Mouse (Mus musculus) ES-E14 (cell line): Measurements from ENCODE around the gene Abraxas2. TPM values are rescaled to one million over a fixed set of nuclear protein-coding genes. Genes with fewer than 3 reads are reported as not detected.

ENCODE experiments used
- DNase-seq: peaks from one replicate; pipeline ENCODE4 v3.0.0-alpha.2; 2013; ENCODE audit warnings: low read depth, low spot score
- H3K27ac ChIP-seq: 2 replicates; pipeline ENCODE4 v1.5.1; 2012; ENCODE audit warnings: low read depth, mild to moderate bottlenecking, low read length, moderate library complexity, mixed read lengths; ENCODE audit not compliant: poor library complexity, insufficient read depth, severe bottlenecking
- H3K36me3 ChIP-seq: 2 replicates; pipeline ENCODE4 v1.6.1; 2012; ENCODE audit warnings: mild to moderate bottlenecking, low read length, moderate library complexity, mixed read lengths; ENCODE audit not compliant: control insufficient read depth, poor library complexity, insufficient read depth, severe bottlenecking
- H3K4me1 ChIP-seq, 2 experiments: fragments of 150-350 bp in 1 of 2; sonication (generic) in 1 of 2; 2 replicates each; pipeline ENCODE4 v1.6.1; 2012; ENCODE audit warnings: low read length in 2 of 2, mild to moderate bottlenecking in 1 of 2, mixed read lengths in 1 of 2; ENCODE audit not compliant: control insufficient read depth in 2 of 2, insufficient read depth in 2 of 2, poor library complexity in 1 of 2
- H3K4me3 ChIP-seq, 2 experiments: fragments of 150-350 bp in 1 of 2; sonication (generic) in 1 of 2; 2 replicates each; pipeline ENCODE4 v1.5.1; 2012; ENCODE audit warnings: low read length in 2 of 2, low read depth in 1 of 2, mild to moderate bottlenecking in 1 of 2, mixed read lengths in 1 of 2; ENCODE audit not compliant: insufficient read depth in 1 of 2, poor library complexity in 1 of 2, severe bottlenecking in 1 of 2
- H3K9ac ChIP-seq: 2 replicates; pipeline ENCODE4 v1.6.1; 2012; ENCODE audit warnings: low read depth, mild to moderate bottlenecking, low read length, mixed read lengths; ENCODE audit not compliant: poor library complexity, insufficient read depth, severe bottlenecking
- H3K9me3 ChIP-seq: fragments of 150-350 bp; sonication (generic); 2 replicates; pipeline ENCODE4 v1.6.1; 2012; ENCODE audit warnings: low read depth, mild to moderate bottlenecking, low read length; ENCODE audit not compliant: control insufficient read depth, insufficient read depth
- CHD2 ChIP-seq: IDR thresholded peaks from 2 replicates; pipeline ENCODE4 v1.6.1; 2014; ENCODE audit warnings: mild to moderate bottlenecking, low read depth, low read length, inconsistent platforms
- HCFC1 ChIP-seq: IDR thresholded peaks from 2 replicates; pipeline ENCODE4 v1.6.1; 2012; ENCODE audit warnings: low read length, inconsistent platforms, borderline replicate concordance; ENCODE audit not compliant: insufficient read depth
- MAFK ChIP-seq: IDR thresholded peaks from 2 replicates; pipeline ENCODE4 v1.6.1; 2014; ENCODE audit warnings: mild to moderate bottlenecking, low read depth, low read length, inconsistent platforms; ENCODE audit not compliant: insufficient read depth
- ZC3H11A ChIP-seq: IDR thresholded peaks from 2 replicates; pipeline ENCODE4 v1.6.1; 2012; ENCODE audit warnings: low read depth, mild to moderate bottlenecking, inconsistent platforms, low read length, borderline replicate concordance
- ZNF384 ChIP-seq: IDR thresholded peaks from 2 replicates; pipeline ENCODE4 v1.6.1; 2012; ENCODE audit warnings: low read depth, low read length, inconsistent platforms
- in situ Hi-C, 2 experiments: fragments of 600-800 bp; cut with MboI; formaldehyde crosslinking; loops; one replicate each; pipeline ENCODE4 v1.15.1; 2025; ENCODE audit warnings: low sequenced_read_pairs in 2 of 2, inconsistent platforms in 1 of 2; ENCODE audit not compliant: unreplicated experiment in 2 of 2
- total RNA-seq: library from RNA; depleted of rRNA; stranded (reverse); fragments of 300-350 nt; gene quantifications from 2 replicates; pipeline ENCODE4 v1.2.3, GENCODE M21; 2012; rRNA removed

Gene Abraxas2
- total RNA-seq, 1 experiment = 20.5 TPM

DNA sequence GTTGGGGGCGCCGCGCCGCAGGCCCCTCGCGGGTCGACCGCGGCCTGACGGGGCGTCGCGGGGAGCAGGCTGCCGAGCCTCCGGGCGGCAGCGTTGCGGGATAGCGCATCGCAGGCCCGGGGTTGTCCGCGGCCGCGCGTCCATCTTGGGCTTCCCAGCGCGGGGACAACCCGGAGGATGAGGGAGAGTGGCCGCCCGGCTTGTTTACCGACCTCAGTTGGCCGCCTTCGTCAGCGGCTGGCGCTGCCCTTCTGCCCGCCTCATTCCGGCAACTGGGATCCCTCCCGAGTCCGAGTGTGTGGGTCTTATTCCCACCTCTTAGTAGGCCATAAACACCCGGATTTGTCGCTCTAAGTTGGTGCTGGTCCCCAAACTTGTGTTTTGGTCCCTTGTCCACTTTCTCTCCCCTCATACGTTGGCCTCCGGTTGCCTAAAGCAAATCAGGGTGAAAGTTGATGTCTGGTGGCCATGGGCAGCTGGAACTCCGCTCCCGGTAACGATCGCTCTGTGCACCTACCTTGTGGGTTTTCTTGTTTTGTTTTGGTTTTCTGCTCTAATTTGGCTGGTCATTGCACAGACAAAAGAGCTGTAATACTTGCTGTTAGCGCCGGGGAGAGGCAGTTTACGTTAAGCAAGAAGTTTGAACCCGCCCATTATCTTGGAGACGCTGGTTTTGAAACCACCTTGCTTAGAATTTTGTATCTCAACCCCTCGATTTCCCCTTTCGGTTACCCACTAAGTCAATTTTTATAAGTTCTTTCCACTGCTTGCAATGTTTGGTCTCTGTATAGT is 72.7 kb downstream of the Abraxas2 start:
- in situ Hi-C loops = no loop called here
- H3K4me1 ChIP-seq = 0 out of 4 replicates have a peak, but pooled peaks cover 0 to 2% of the 10 kb centered on the region in 2 experiments
- H3K27ac ChIP-seq = peak overlapping the region; percentile 87; the same call in 1 of the 2 replicates
- peak overlapping the region; percentile 89 for H3K9ac ChIP-seq
- no peaks in the 10 kb centered on the region for H3K36me3 ChIP-seq
- H3K4me3 ChIP-seq = peak overlapping the region; percentile 83 to 86
- DNase-seq = peak; percentile 20
- TF ChIP-seq HCFC1 (no peak), MAFK (no peak), ZNF384 (no peak), ZC3H11A (no peak), CHD2 (no peak)
- no peaks in the 10 kb centered on the region for H3K9me3 ChIP-seq

DNA sequence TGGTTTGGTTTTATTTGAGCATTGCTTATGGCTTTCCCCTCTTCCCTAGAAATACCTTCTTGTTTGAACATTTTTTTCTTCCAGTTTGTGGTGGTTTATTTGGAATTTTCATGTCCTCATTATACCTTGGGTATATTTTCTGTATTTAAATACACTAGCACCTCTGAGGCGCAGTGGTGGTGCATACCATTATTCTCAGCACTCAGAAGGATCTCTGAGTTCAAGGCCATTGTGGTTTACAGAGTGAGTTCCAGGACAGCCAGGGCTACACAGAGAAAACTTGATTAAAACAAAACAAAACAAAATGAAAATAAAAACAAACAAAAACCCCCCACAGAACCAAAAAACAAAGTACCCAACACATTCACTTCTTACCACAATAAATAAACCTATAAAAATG is 74.3 kb downstream of the Abraxas2 start:
- TF ChIP-seq HCFC1 = no peak
- TF ChIP-seq CHD2 = no peak
- no peak for TF ChIP-seq MAFK
- TF ChIP-seq ZNF384 = no peak
- no peak for TF ChIP-seq ZC3H11A
- in situ Hi-C loops = no loop called here
- H3K9ac ChIP-seq = no peak overlapping the region
- no peak for DNase-seq
- no peak overlapping the region for H3K27ac ChIP-seq
- no peaks in the 10 kb centered on the region for H3K9me3 ChIP-seq
- no peaks in the 10 kb centered on the region for H3K36me3 ChIP-seq
- H3K4me1 ChIP-seq = 0 out of 4 replicates have a peak, but pooled peaks cover 0 to 2% of the 10 kb centered on the region in 2 experiments
- H3K4me3 ChIP-seq = no peak overlapping the region

Other genes with a start within 250 kb of the Abraxas2 start
- 7.2 and 11.9 TPM in 2 replicates for gene Lhpp, start 248.6 kb upstream of the Abraxas2 start, total RNA-seq
- gene Fam53b, start 45.3 kb upstream of the Abraxas2 start, total RNA-seq = 8.6 and 8.8 TPM in 2 replicates
- gene Eef1akmt2, start 6.6 kb upstream of the Abraxas2 start, total RNA-seq = 14.5 and 17.9 TPM in 2 replicates
- gene Zranb1, start 71.9 kb downstream of the Abraxas2 start, total RNA-seq = 17.5 and 19.3 TPM in 2 replicates